Mouse (Mus musculus) splenic B cell, adult 2 months (primary cell): Measurements from ENCODE around the gene Dnajc12.

Source experiments
- DNase-seq: peaks from one replicate; pipeline ENCODE4 v3.0.0-alpha.2; 2011; ENCODE audit warnings: low read depth, low spot score
- H3K27me3 ChIP-seq: 2 replicates; pipeline ENCODE4 v1.6.1; 2012; ENCODE audit warnings: mild to moderate bottlenecking, low read length, moderate library complexity, mixed read lengths; ENCODE audit not compliant: control insufficient read depth, poor library complexity, insufficient read depth, severe bottlenecking
- H3K36me3 ChIP-seq: 2 replicates; pipeline ENCODE4 v1.6.1; 2012; ENCODE audit warnings: mild to moderate bottlenecking, low read length, moderate library complexity, mixed read lengths; ENCODE audit not compliant: control insufficient read depth, poor library complexity, insufficient read depth, severe bottlenecking

Gene Dnajc12

GRCm38 (mm10) chr10:63412756-63413155 is 30.5 kb downstream of the Dnajc12 start:
- Histone ChIP-seq H3K27me3 (no peaks in the 10 kb centered on the region), H3K36me3 (no peaks in the 10 kb centered on the region)
- no peak for DNase-seq

GRCm38 (mm10) chr10:63415287-63415686 is 33.0 kb downstream of the Dnajc12 start:
- H3K27me3 ChIP-seq, result no peaks in the 10 kb centered on the region
- DNase-seq, result no peak
- H3K36me3 ChIP-seq, result no peaks in the 10 kb centered on the region

DNA sequence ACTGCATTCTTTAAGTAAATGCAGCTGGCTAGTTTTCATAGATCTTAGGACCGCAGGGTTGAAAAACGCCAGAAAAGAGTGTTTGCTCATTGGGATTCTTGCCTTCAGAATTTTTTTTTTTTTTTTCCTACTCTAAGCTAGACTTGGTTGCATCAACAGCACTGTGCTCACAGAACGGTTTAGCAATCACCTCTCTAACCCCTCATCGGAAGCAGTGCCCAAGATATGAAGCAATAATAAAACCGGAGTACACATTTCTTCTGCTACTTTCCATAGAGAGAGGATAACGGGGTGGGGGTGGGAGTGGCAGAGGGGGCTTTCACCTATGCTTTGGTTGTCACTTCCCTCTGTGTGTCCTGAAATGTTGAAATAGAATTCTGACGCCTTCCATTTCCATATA is 33.6 kb downstream of the Dnajc12 start:
- H3K27me3 ChIP-seq, result no peaks in the 10 kb centered on the region

DNA sequence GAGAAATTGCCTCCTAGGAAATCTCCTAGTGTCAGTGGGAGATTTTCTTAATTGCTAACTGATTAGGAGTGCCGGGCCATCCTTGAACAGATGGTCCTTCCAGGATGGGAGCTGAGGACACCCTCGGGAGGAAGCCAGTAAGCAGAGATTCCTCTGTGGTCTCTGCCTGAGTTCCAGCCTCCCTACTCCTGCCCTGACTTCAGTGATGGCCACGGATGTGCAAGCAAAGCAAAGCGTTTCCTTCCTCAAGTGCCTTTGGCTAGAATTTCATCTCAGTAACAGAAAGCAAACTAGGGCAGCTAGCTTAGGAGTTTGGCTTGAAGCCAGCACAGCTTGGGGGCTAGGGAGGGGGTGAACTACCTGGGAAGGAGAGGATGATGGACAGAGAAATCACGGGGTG is 34.8 kb downstream of the Dnajc12 start:
- no peaks in the 10 kb centered on the region for H3K36me3 ChIP-seq
- no peak for DNase-seq
- no peaks in the 10 kb centered on the region for H3K27me3 ChIP-seq

More for the DNA sequence above, 33.6 kb downstream of the Dnajc12 start:
- no peak for DNase-seq
- H3K36me3 ChIP-seq, result no peaks in the 10 kb centered on the region

DNA sequence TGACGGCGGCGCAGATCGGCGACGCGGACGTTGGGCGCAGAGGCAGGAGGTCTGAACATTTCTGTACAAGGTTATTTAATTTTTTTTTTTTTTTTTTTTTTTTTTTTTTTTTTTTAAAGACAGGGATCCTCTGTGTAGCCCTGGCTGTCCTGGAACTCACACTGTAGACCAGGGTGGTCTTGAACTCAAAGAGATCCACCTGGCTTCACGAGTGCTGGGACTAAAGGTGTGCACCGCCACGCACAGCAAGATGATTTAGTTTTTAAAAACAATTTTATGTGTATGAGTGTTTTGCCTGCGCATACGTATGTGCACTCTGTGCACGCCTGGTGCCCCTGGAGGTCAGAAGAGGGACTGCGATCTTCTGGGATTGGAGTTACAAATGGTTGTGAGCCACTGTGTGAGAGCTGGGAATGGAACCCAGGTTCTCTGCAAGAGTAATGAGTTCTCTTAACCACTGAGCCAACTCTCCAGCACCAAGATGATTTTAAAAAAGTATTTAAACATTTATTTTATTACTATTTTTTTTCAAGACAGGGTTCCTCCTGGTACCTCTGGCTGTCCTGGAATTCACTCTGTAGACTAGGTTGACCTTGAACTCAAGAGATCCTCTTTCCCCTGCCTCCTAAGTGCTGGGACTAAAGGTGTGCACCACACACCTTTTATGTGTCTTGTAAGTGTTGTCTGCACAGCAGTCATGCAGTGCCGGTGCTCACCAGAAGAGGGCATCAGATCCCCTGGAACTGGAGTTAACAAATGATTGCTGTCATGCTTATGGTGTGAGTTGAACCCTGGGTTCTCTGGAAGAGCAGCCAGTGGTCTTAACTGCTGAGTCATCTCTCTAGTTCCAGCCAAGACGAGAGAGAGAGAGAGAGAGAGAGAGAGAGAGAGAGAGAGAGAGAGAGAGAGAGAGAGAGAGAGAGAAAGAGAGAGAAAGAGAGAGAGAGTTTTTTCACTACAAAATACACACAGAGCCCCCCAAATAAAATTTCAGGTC is 39.8 kb downstream of the Dnajc12 start, which contains the start of gene Gm7075:
Gene Gm7075, minus strand, starts transcription at position 51 of the 997 bp plus-strand sequence.
- no peaks in the 10 kb centered on the region for H3K36me3 ChIP-seq
- peak; percentile 69 for DNase-seq

DNA sequence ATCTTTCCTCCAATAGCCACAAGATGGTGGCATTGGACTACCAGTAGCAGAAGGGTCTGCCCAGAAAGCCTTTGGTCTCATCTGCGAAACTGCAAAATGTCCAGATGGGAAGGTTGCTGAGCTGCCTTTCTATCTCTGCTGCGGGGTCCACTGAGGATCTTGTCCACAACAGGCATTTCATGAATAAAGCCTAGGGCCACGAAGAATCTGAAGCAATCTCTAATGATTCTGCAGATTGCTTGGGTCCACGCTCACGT is 40.4 kb downstream of the Dnajc12 start:
- H3K36me3 ChIP-seq, result no peaks in the 10 kb centered on the region
- H3K27me3 ChIP-seq, result no peaks in the 10 kb centered on the region
- DNase-seq, result no peak

More for the DNA sequence above, 39.8 kb downstream of the Dnajc12 start, which contains the start of gene Gm7075:
- H3K27me3 ChIP-seq, result no peaks in the 10 kb centered on the region

- H3K36me3 ChIP-seq, result no peaks in the 10 kb centered on the region
- DNase-seq, result no peak
- no peaks in the 10 kb centered on the region for H3K27me3 ChIP-seq
Measured at GRCm38 (mm10) chr10:63423591-63424474, 41.6 kb downstream of the Dnajc12 start.

DNA sequence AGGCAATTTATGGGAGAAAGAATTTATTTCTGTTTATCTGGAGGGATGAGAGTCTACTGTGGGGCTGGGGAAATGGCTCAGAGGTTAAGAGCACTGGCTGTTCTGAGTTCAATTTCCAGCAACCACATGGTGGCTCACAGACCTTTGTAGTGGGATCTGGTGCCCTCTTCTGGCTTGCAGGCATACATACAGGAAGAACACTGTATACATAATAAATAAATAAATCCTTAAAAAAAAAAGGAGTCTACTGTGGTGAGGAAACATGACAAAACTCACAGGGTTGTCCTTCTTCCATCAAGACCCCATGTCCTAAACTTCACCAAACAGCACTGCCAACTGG is 42.2 kb downstream of the Dnajc12 start:
- no peaks in the 10 kb centered on the region for H3K36me3 ChIP-seq
- peak; percentile 78 for DNase-seq
- no peaks in the 10 kb centered on the region for H3K27me3 ChIP-seq

DNA sequence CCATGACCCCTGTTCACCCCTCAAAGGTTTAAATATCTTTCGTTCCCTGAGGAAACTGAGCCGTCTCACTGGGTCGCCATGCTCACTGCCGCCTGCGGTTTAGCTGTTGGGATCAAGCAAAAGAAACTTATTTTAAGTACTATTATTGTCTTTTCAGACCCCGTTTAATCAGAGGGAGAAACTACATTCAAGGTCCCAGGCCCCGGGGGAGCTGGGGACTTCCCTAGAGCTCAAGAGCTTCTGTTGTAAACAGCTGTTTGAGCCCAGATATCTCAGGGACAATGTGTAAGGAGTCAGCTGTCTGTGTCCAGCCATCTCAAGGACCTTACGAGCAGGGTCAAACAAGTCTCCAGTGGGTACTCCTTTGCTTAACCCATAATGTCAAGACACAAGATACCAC is 44.9 kb downstream of the Dnajc12 start:
- DNase-seq, result no peak
- Histone ChIP-seq H3K36me3 (no peaks in the 10 kb centered on the region), H3K27me3 (no peaks in the 10 kb centered on the region)

DNA sequence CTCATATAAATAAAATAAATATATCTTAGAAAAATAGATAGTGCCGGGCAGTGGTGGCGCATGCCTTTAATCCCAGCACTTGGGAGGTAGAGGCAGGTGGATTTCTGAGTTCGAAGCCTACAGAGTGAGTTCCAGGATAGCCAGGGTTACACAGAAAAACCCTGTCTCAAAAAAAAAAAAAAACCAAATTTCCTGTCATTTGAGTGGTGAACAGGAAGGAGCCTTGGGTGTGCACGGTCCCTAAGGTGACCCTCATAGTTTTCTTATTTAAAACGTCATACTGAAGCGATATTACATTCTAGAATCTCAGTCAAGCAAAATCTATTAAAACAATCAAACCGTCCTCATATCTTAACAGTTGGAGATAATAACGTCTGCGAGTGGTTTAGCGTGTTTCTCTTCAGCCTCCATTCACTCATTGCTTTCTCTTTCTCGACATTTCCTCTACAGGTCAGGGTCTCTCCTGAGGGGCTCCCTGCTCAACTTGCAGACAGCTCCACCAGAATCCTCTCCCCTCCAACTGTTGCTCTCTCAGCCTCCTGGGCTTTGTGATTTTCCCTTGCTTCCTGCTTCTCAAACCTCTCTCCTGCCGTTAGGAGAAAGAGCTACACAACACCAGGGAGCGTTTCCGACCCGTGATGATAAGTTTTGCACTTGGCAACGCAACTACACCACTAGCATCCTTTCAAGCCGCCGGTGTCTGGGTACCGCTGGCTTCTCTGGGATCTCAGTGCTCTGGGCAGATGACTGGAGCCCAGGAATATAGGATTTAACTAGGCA is 46.2 kb downstream of the Dnajc12 start:
- Histone ChIP-seq H3K36me3 (no peaks in the 10 kb centered on the region), H3K27me3 (no peaks in the 10 kb centered on the region)
- peak; percentile 48 for DNase-seq

DNA sequence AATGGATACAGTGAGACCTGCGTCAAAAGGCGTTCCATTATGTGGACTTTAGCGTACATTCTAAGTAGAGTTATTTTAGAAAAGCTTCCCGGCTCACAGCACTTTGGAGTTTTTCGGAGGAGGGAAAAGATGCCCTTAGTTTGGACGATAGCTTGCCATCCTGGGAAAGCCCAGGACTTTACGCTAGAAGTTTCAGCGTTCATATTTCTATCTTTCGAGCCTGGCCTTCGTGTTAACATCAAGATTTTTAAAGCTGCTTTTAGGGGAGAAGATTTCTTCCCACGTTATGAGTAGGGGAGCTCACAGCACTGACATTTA is 46.7 kb downstream of the Dnajc12 start:
- Histone ChIP-seq H3K36me3 (no peaks in the 10 kb centered on the region), H3K27me3 (no peaks in the 10 kb centered on the region)
- no peak for DNase-seq

GRCm38 (mm10) chr10:63429380-63429779 is 47.1 kb downstream of the Dnajc12 start:
- DNase-seq, result peak; percentile 100
- Histone ChIP-seq H3K36me3 (no peaks in the 10 kb centered on the region), H3K27me3 (no peaks in the 10 kb centered on the region)

DNA sequence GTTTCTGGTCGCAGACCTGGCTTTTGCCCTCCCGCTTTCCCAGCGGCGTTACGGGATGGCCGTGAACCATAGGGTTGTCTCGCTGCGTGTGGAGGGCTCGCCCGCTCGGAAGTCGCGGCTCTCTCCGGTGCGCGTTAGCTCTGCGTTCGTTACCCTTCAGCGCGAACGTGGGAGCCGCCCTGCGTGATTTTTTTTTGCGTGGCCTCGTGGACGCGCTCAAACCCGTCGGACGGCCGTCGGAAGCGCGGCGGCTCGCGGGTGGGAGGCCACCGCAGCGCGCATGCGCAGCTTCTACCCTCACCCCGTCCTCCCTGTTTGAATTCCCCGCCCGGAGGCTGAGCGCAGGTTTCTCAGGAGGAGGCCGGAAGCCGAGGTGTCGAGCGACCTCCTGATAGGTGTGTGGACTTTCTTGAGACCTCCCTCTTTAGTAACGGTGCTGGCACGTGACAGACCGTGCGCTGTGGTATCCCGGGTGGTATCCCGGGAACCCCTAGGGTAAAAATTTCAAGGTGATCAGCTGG is 47.6 kb downstream of the Dnajc12 start, which contains the start of gene Ctnna3:
Gene Ctnna3, plus strand, starts transcription at position 314 of the 521 bp plus-strand sequence.
- H3K27me3 ChIP-seq, result no peaks in the 10 kb centered on the region
- H3K36me3 ChIP-seq, result no peaks in the 10 kb centered on the region
- peak; percentile 97 for DNase-seq

- Histone ChIP-seq H3K36me3 (no peaks in the 10 kb centered on the region), H3K27me3 (no peaks in the 10 kb centered on the region)
- DNase-seq, result no peak
Measured at GRCm38 (mm10) chr10:63431221-63431736, 49.0 kb downstream of the Dnajc12 start.
